Mouse (Mus musculus) forebrain, postnatal 0 days (tissue): ENCODE results near the gene Hspa12a. TPM values are rescaled to one million over a fixed set of nuclear protein-coding genes. Genes with fewer than 3 reads are reported as not detected.
A peak's percentile ranks its signal among the peaks of the same experiment; 100 is the strongest.

ENCODE experiments used
- ATAC-seq: fragments of 200-750 bp; cut with Nextera tagmentation; 2 replicates; pipeline ENCODE4 v1.8.0; 2017; ENCODE audit warnings: mild to moderate bottlenecking, moderate library complexity
- DNase-seq: peaks from one replicate; pipeline ENCODE4 v3.0.0-alpha.2; 2015
- H3K27ac ChIP-seq: fragments of 300-500 bp; sonication (generic); 2 replicates; pipeline ENCODE4 v1.5.1; 2014; ENCODE audit warnings: low read depth, mild to moderate bottlenecking, antibody characterized with exemption, low read length, moderate library complexity, mixed read lengths
- H3K27me3 ChIP-seq: fragments of 300-500 bp; sonication (generic); 2 replicates; pipeline ENCODE4 v1.6.1; 2014; ENCODE audit warnings: mild to moderate bottlenecking, low read length, mixed read lengths; ENCODE audit not compliant: insufficient read depth
- H3K36me3 ChIP-seq: fragments of 300-500 bp; sonication (generic); 2 replicates; pipeline ENCODE4 v1.6.1; 2014; ENCODE audit warnings: mild to moderate bottlenecking, moderate library complexity; ENCODE audit not compliant: insufficient read depth
- H3K4me1 ChIP-seq: fragments of 300-500 bp; sonication (generic); 2 replicates; pipeline ENCODE4 v1.6.1; 2014; ENCODE audit warnings: antibody characterized with exemption; ENCODE audit not compliant: insufficient read depth
- H3K4me2 ChIP-seq: fragments of 300-500 bp; sonication (generic); 2 replicates; pipeline ENCODE4 v1.6.1; 2014; ENCODE audit warnings: low read depth, mild to moderate bottlenecking, moderate library complexity
- H3K4me3 ChIP-seq: fragments of 300-500 bp; sonication (generic); 2 replicates; pipeline ENCODE4 v1.5.1; 2014; ENCODE audit warnings: low read depth, low read length, mixed read lengths
- H3K9ac ChIP-seq: fragments of 300-500 bp; sonication (generic); 2 replicates; pipeline ENCODE4 v1.6.1; 2014; ENCODE audit warnings: mild to moderate bottlenecking
- H3K9me3 ChIP-seq: fragments of 300-500 bp; sonication (generic); 2 replicates; pipeline ENCODE4 v1.6.1; 2016; ENCODE audit warnings: low read length
- CTCF ChIP-seq: sonication (generic); IDR thresholded peaks from 2 replicates; pipeline ENCODE4 v1.5.1; 2016; ENCODE audit warnings: antibody characterized with exemption, control low read depth, low read depth
- WGBS: fragments of 180-500 bp; shearing (Covaris S2); extraction: QIAGEN DNeasy Blood & Tissue Kit; methylation state at CpG from one replicate; pipeline ENCODE4 v1.1.7; 2014; 5-methylcytosine and 5-hydroxymethylcytosine counted together
- polyA plus RNA-seq: library from polyadenylated mRNA; unstranded; fragments of >200 nt; fragmentation: Nextera tagmentation; extraction: Ambion mirVana; gene quantifications from 2 replicates; pipeline ENCODE4 v1.2.1, GENCODE M21; 2015
- total RNA-seq: library from RNA; depleted of rRNA; stranded (reverse); fragments of >200 nt; gene quantifications from 2 replicates; pipeline ENCODE4 v1.2.3, GENCODE M21; 2014

The Hspa12a gene
- total and polyA plus RNA-seq, 2 experiments from 2014 or later: 52.6 to 75.8 TPM

DNA sequence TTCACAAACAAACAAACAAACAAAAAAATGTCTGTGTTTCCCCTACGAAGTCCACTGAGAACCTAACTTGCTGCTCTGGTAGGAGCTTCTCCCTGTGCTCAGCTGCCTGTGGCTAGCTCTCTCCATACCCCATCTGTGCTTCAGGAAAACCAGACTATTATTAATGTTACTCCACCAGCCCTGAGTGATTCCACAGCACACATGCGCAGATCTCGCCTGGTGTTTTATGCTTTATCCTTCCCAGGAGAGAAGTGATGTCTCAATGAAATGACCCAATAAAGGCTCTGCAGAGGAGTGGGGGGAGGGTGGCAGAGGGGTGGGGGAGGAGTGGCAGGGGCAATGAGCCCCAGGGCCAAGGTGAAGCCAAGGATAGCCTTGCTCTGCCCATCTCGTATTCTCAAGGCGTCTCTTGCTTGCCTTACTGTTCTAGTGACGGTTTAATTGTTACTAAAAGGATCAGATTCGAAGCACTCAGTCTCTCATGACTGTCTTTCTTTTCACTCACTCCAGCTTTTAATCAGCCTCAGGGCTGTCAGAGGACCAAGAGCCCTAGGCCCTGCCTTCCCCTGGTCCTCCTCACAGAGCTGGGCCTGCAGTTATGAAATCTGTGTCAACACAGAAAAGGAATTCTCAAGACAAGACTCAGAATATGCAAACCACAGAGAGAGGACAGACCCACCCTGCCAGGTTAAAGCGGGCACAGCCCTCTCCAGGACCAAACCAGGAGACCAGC is 54.0 kb downstream of the Hspa12a start:
- no peak for TF ChIP-seq CTCF
- no peaks in the 10 kb centered on the region for H3K36me3 ChIP-seq
- no peaks in the 10 kb centered on the region for H3K27me3 ChIP-seq
- 65% methylated on average over 8 of the region's 8 CpGs for WGBS
- H3K4me2 ChIP-seq: no peak overlapping the region
- H3K4me3 ChIP-seq: no peak overlapping the region
- no peaks in the 10 kb centered on the region for H3K4me1 ChIP-seq
- DNase-seq: no peak
- no peaks in the 10 kb centered on the region for H3K9me3 ChIP-seq
- no peak for ATAC-seq
- no peak overlapping the region for H3K9ac ChIP-seq
- H3K27ac ChIP-seq: no peak overlapping the region

DNA sequence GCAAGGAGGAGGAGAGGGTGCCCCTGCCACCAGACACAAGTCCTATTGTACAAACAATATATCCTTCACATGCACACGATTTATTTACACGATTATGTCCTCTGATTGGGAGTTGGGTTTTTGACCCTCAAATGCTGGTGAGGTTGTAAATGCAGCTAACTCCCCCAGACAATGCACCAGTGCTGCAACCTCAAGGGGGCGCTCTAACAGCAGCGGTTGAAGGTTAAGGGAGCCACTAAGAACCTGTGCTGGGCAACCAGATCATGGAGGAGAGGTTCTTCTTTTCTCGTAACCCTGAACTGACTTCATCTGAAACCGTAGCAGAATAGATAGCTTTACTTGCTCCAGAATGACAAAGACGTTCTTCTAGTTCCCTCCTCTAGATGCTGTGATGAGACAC is 57.0 kb downstream of the Hspa12a start:
- H3K9ac ChIP-seq: no peak overlapping the region
- ATAC-seq: no peak
- no peak for DNase-seq
- H3K36me3 ChIP-seq: no peaks in the 10 kb centered on the region
- no peaks in the 10 kb centered on the region for H3K4me1 ChIP-seq
- peak; percentile 30; the same call in 1 of the 2 replicates for TF ChIP-seq CTCF
- H3K27ac ChIP-seq: no peak overlapping the region
- no peaks in the 10 kb centered on the region for H3K27me3 ChIP-seq
- H3K4me3 ChIP-seq: no peak overlapping the region
- no peaks in the 10 kb centered on the region for H3K9me3 ChIP-seq
- 72% methylated on average over 7 of the region's 7 CpGs for WGBS
- no peak overlapping the region for H3K4me2 ChIP-seq

DNA sequence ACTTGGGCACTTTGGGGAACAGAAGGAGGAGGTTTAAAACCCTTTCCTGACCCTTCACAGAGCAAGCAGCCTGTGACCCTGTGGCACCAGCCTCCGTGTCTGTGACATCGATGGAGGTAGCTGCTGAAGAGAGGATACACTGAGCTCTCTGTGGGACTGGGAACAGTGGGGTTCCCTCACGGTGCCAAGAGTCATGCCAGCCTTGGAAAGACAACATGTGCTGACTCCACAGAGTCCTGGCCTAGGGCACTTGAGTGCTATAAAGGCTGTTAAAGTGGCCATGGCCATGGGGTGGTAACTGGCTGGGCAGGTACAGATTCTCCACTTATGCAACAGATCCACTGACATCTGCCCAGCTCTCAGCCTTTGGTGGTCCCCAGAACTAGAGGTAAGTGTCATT is 60.0 kb downstream of the Hspa12a start:
- Histone ChIP-seq H3K4me1 (no peaks in the 10 kb centered on the region), H3K27ac (no peak overlapping the region), H3K4me2 (no peak overlapping the region), H3K36me3 (no peaks in the 10 kb centered on the region), H3K9me3 (no peaks in the 10 kb centered on the region), H3K4me3 (no peak overlapping the region), H3K9ac (no peak overlapping the region), H3K27me3 (no peaks in the 10 kb centered on the region)
- TF ChIP-seq CTCF: no peak
- 81% methylated on average over 3 of the region's 3 CpGs for WGBS
- ATAC-seq (no peak), DNase-seq (no peak)

DNA sequence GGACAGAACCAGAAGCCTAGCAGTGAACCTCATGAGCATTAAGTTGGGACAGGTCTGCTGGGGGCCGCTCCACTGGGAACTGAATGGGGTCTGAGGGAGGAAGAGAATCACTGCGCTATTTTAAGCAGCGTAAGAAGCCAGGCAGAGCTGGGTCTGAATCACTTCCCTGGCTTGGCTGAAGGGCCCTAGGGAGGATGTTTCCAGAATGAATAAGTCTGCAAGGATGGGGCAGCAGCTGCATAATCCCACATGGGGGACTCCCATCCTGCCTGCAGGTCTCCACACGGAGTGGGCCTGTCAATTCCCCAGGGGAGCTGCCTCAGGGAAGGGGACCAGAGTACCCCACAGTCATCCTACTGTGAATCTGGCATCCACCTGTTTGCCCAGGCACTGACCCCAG is 61.1 kb downstream of the Hspa12a start:
- Histone ChIP-seq H3K9me3 (no peaks in the 10 kb centered on the region), H3K4me3 (no peak overlapping the region), H3K9ac (no peak overlapping the region), H3K4me2 (no peak overlapping the region), H3K27ac (no peak overlapping the region), H3K27me3 (no peaks in the 10 kb centered on the region), H3K36me3 (no peaks in the 10 kb centered on the region), H3K4me1 (no peaks in the 10 kb centered on the region)
- DNase-seq (no peak), ATAC-seq (no peak)
- TF ChIP-seq CTCF: no peak
- 83% methylated on average over 4 of the region's 4 CpGs for WGBS

DNA sequence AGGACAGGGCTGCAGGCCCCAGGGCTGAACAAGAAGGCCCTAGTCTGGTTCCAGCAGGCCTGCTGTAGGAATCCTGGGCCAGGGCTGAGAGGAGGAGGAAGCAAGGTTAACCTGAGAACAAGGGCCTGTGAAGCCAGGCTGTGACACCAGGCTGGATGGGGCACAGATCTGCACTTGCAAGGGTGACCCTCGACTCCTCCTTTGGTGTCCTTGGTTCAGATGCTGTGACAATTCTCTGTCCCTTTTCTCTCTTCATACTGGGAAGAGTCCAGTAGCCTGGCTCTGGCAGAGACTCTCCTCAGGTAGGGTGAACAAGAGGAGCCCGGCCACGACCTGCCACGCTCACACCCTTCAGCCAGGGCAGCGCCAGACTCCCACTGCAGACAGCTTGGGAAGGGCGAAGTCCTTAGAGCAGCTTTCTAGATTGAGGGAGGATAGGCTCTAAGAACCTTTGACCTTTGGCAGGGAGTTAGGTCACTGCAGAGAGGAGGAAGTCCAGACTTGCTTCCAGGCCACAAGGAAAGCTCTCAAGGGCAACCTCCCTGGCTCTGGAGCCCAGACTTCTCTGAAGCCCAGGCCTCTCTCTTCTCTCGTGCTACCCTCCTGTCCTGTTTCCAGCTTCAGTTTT is 64.0 kb downstream of the Hspa12a start:
- H3K27me3 ChIP-seq: no peaks in the 10 kb centered on the region
- no peaks in the 10 kb centered on the region for H3K36me3 ChIP-seq
- H3K27ac ChIP-seq: no peak overlapping the region
- H3K4me3 ChIP-seq: no peak overlapping the region
- H3K9ac ChIP-seq: no peak overlapping the region
- H3K9me3 ChIP-seq: no peaks in the 10 kb centered on the region
- no peak for TF ChIP-seq CTCF
- DNase-seq: no peak
- WGBS: 87% methylated on average over 7 of the region's 7 CpGs
- H3K4me1 ChIP-seq: no peaks in the 10 kb centered on the region
- no peak overlapping the region for H3K4me2 ChIP-seq
- no peak for ATAC-seq

DNA sequence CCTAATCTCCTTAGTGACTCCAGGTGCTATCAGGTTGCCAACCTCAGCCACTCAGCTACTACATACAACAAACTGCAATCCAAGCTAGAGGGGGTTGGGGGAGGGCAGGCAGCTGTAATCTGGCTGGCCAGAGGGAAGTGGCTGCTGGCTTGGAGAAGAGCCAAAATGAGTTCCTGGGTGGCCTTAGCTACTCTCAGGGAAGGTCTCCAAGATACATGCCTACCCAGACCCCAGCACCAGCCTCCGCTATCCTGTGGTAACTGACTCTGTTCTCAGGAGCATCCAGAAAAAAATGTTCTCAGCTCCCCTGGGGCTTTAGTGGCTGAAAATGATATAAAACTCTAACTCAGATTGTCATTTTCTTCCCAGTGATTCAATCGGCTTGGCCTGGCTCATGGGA is 64.9 kb downstream of the Hspa12a start:
- no peak for TF ChIP-seq CTCF
- Histone ChIP-seq H3K27ac (no peak overlapping the region), H3K9me3 (no peaks in the 10 kb centered on the region), H3K9ac (no peak overlapping the region), H3K27me3 (no peaks in the 10 kb centered on the region), H3K4me1 (no peaks in the 10 kb centered on the region), H3K36me3 (no peaks in the 10 kb centered on the region), H3K4me3 (no peak overlapping the region), H3K4me2 (no peak overlapping the region)
- DNase-seq (no peak), ATAC-seq (no peak)
- 81% methylated on average over 2 of the region's 2 CpGs for WGBS

DNA sequence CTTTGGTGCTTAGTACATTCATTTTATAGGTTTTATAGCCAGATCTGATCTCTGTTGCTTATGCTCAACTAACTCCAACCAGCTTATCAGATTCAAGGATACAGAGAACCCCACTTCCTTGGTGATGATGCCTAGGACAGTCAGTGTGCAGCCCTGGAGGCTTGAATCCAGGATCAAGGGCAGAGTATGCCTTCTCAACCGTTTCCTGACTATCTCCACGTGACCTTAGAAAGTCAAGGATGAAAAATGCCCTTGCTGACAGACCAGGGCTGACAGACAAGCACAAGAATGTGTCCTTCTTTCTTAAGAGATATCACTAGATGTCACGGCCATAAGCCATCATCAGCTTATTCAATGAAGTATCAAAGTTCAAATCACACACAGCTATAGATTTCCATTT is 69.9 kb downstream of the Hspa12a start:
- H3K36me3 ChIP-seq: no peaks in the 10 kb centered on the region
- H3K27me3 ChIP-seq: no peaks in the 10 kb centered on the region
- H3K4me2 ChIP-seq: no peak overlapping the region
- H3K9me3 ChIP-seq: no peaks in the 10 kb centered on the region
- H3K4me1 ChIP-seq: no peaks in the 10 kb centered on the region
- DNase-seq (no peak), ATAC-seq (no peak)
- no peak for TF ChIP-seq CTCF
- no peak overlapping the region for H3K9ac ChIP-seq
- 77% methylated on average over 3 of the region's 3 CpGs for WGBS
- H3K4me3 ChIP-seq: no peak overlapping the region
- H3K27ac ChIP-seq: no peak overlapping the region
